Mouse (Mus musculus) urinary bladder, postnatal 4 days (tissue): ENCODE data around the gene Glis3.

ENCODE experiments used
- DNase-seq, 2 experiments: peaks; one replicate each; pipeline ENCODE4 v3.0.0; 2021 to 2022; ENCODE audit warnings: low spot score in 2 of 2

Gene Glis3

GRCm38 (mm10) chr19:28656882-28657281, 23.0 kb downstream of the Glis3 start:
- no peak for DNase-seq

- DNase-seq = no peak
These were observed 24.7 kb downstream of the Glis3 start for GRCm38 (mm10) chr19:28655166-28655565.

- no peak for DNase-seq
These were observed 29.0 kb downstream of the Glis3 start for GRCm38 (mm10) chr19:28650836-28651235.

GRCm38 (mm10) chr19:28649489-28649888, 30.4 kb downstream of the Glis3 start:
- no peak for DNase-seq

GRCm38 (mm10) chr19:28648881-28649280, 31.0 kb downstream of the Glis3 start:
- no peak for DNase-seq

GRCm38 (mm10) chr19:28647424-28647823, 32.5 kb downstream of the Glis3 start:
- DNase-seq = no peak

- DNase-seq = no peak
These were observed 33.6 kb downstream of the Glis3 start for GRCm38 (mm10) chr19:28646286-28646685.

- no peak for DNase-seq
These were observed 39.0 kb downstream of the Glis3 start for GRCm38 (mm10) chr19:28640861-28641381.

- DNase-seq = no peak
These were observed 43.8 kb downstream of the Glis3 start for GRCm38 (mm10) chr19:28635991-28636553.

GRCm38 (mm10) chr19:28634986-28635385, 44.9 kb downstream of the Glis3 start:
- no peak for DNase-seq

- DNase-seq = no peak
These were observed 51.5 kb downstream of the Glis3 start for GRCm38 (mm10) chr19:28628416-28628815.

- DNase-seq = no peak
These were observed 53.7 kb downstream of the Glis3 start for GRCm38 (mm10) chr19:28626189-28626588.

- no peak for DNase-seq
These were observed 55.3 kb downstream of the Glis3 start for GRCm38 (mm10) chr19:28624571-28624970.

- no peak for DNase-seq
These were observed 56.2 kb downstream of the Glis3 start for GRCm38 (mm10) chr19:28623726-28624125.

GRCm38 (mm10) chr19:28621608-28622505, 58.0 kb downstream of the Glis3 start:
- no peak for DNase-seq

- no peak for DNase-seq
These were observed 62.1 kb downstream of the Glis3 start for GRCm38 (mm10) chr19:28617736-28618135.

- DNase-seq = no peak
These were observed 62.7 kb downstream of the Glis3 start for GRCm38 (mm10) chr19:28617191-28617590.

- DNase-seq = no peak
These were observed 63.4 kb downstream of the Glis3 start for GRCm38 (mm10) chr19:28616487-28616886.

GRCm38 (mm10) chr19:28612249-28612648, 67.6 kb downstream of the Glis3 start:
- DNase-seq = no peak

GRCm38 (mm10) chr19:28608747-28609146, 71.1 kb downstream of the Glis3 start:
- DNase-seq = no peak

- DNase-seq = no peak
These were observed 71.6 kb downstream of the Glis3 start for GRCm38 (mm10) chr19:28608277-28608676.

GRCm38 (mm10) chr19:28600866-28601265, 79.0 kb downstream of the Glis3 start:
- no peak for DNase-seq

GRCm38 (mm10) chr19:28594215-28594614, 85.7 kb downstream of the Glis3 start:
- DNase-seq = no peak
